Mouse (Mus musculus) hematopoietic stem cell, adult 5-6 weeks (primary cell): ENCODE results near the gene Coro1a. TPM values are rescaled to one million over a fixed set of nuclear protein-coding genes. Genes with fewer than 3 reads are reported as not detected.

Experiments used
- ATAC-seq, 2 experiments: fragments of 125-278 bp in 1 of 2; replicated peaks in 1 of 2; 2 replicates each; pipeline ENCODE4 v1.8.0; 2016 to 2017; ENCODE audit warnings: inconsistent platforms in 2 of 2, mild to moderate bottlenecking in 2 of 2, moderate number of reproducible peaks in 2 of 2, low read depth in 1 of 2, moderate TSS enrichment in 1 of 2; ENCODE audit not compliant: low FRiP score in 2 of 2, poor library complexity in 2 of 2, severe bottlenecking in 2 of 2, insufficient read depth in 1 of 2, low TSS enrichment in 1 of 2
- total RNA-seq: library from RNA; stranded (forward); fragments of 172-1452, 232-1000 nt; gene quantifications from 2 replicates; pipeline ENCODE4 v1.2.3, GENCODE M21; 2017

The Coro1a gene
- total RNA-seq, 1 experiment from 2014 or later, result 352 TPM

DNA sequence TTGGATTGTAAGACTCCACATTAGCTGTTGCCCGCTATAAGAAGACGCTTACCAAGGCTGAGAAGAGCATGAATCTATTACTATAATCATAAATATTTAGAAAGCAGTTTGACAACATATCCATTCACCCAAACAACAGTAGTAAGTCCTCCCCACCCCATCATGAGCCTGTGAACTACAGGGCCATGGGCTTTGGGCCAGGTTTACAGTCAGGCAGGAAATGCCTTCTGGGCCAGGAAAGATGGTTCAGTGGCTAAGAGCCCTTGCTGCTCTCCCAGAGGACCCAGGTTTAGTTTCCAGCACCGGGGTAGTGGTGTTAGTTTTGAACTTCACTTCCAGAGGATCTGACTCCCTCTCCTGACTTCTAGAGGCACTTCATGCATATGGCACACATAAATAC is 10.0 kb upstream of the Coro1a start:
- ATAC-seq, result no peak

DNA sequence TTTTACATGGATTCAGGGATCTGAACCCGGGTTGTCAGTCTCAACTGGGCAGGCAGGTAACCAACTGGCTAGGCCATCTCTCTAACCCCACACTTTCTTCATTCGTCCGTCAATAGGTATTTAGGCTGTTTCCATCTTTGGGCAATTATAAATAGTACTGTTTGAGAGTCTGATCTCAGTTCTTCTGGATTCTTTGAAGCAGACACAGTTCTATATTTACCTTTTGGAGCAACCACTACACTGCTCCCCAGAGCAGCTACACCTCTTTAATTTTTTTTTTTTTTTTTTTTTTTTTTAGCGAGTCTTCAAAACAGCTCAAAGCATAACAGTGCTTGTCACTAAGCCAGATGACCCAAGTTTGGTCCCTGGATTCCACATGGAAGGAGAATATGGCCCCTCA is 8.1 kb upstream of the Coro1a start:
- ATAC-seq, result no peak

DNA sequence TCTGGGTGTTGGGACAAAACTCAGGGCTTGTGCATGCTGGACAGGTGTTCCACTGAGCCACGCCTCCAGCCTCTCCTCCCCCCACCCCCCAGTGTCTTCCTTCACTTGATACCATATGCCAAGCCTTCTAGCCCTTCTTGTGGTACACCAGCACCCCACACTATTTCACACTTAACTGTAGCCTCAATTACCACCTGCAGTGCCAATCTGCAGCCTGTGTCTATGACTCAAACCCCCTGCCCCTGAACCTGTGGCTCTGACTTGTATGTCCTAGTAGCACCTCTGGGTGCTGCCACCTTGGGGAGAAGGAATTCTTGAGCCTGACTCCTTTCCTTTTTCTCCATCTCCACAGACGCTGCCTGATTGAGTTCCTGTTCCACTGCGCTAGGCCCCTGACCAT is 4.3 kb upstream of the Coro1a start:
- no peak for ATAC-seq

DNA sequence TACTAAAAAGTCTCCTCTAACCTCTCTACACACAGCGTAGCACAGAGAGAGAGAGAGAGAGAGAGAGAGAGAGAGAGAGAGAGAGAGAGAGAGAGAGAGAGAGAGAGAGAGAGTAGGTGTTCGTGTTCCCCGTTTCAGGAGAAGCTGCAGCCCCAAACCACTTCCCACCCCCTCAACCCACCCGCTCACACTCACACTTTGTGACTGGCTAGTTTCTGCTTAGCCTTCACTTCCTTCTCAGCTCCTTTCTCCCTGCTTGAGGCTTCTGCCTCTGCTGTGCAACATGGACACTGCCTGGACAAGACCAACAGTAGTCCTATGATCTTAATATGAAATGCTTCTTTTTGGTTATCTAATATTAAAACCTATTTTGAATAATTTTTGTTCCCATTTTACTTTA is 2.7 kb upstream of the Coro1a start:
- no peak for ATAC-seq

DNA sequence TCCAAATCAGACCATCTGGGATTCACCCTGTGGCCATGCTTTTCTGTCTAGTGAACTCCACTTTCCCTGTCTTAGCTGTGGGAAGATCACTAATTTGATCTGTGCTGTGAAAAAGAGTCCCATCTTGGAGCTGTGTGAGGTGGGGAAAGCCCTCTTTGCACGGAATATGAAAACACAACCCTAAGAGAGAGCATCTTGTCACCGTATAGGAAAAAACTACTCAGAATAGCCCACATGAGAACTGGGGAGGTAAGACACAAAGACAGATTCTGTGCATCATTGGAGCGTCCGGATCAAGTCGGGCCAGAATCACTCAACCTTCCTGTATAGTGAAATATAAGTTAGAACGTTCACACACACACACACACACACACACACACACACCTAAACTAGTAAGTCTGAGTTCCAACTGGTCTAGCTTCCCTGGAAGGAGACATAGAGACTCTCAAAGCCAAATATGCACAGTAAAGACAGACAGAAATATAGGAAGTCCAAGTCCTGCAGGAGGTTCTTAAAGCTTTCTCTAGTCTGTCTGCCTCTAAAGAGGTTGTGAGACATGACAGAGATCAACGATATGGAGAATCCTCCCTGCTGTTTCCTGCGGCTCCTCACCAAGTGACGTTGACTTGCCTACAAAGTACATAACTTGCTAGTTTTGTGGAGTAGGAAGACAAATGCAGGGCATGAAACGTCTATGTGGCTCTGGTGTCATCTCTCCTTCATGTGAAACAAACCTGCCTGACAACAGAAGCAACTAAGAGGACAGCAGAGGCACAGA is 777 bp upstream of the Coro1a start:
- no peak for ATAC-seq

DNA sequence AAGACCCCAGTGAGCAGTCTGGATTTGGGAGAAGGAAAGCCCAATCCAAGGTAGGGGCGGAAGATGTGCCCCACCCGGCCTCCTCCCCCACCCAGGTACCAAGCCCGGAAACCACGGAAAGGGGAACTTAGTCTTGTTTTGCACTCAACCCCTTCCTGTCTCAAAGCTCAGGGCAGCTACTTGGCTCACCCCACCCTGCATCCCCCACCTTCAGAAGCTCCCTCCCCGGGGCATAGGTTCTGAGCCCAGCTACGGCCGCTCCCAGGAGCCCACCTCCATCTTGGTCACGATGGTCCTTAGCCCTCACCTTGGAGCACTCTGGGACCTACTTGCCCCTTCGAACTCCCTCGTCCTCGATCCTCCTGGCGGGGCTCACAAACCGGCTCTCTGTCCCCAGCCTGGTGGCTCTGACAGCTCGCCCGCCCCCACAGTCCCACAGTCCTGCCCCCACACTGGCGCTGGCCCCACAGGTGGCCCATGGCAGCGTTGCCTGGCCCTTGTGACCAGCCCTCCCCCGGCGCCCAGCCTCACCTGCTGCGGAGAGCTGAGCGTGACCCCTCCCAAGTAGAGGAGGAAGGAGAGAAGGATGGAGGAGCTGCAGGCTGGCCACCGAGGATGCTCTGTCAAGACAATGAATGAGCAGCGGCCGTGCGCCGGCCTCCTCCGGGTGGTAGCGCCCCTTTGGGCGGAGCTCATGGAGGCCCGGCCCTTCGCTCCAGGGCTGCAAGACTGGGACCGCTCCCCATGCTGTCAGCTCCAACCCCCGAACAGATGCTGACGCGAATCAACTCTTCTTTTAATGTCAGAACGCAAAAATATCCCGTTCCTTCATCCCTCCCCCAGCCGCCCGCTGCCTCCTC is 3.2 kb downstream of the Coro1a start:
- peak; percentile 58 to 70 for ATAC-seq

DNA sequence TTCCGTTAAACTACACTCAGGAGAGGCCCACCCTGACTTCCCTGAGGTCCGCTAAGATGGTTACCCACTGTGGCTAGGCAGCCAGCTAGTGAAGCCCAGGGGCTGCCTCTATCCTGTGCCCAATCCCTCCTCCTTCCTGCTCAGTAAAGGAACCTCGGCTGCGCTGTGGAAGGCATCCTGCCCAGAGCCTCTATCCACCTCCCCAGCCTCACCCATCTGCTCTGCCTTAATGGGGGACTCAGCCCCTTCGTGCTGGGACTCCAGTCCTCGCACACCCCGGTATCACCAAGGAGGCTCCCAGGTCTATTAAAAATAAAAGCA is 3.9 kb downstream of the Coro1a start:
- peak; percentile 6 to 11; a peak in 1 of 4 replicates for ATAC-seq

DNA sequence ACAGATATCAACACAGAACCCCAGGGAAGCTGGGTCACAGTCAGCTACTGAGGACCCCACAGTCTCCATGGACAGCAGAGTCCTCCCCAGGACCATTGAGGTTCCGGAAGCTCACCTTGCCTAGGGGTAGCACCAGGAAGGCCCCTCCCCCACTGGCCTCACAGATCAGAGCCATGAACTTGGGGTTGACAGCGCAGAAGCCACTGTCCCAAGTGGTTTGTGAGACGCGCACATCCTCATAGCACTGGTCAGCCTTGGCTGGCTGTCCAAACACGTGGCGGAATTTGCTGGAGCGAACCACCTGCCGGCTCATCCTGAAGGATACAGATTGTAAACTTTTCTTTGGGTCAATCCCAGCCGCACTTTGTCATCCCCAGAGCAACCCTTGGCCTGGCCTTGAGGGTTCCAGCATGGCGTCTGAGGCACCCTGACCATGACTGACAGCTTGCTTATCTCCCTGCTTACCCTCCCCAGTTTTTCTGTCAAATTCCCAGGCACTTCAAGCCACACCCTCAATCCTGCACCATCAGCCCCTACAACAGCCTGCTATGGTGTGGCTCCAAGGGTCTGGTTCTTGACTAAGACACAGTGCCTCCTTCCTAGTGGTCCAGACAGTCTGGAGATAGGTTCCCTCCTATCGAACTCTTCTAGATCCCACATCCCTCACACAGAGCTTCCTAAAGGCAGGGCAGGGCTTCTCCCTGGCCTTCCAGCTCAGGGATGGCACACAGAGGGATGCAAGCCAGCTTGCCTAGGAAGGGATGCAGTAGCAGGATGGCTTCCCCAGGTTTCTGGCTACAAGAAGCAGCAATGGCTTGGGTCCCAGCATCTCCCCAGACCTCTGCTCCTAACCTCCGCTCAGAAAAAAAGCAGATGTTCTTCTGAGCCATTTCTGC is 4.5 kb downstream of the Coro1a start:
- no peak for ATAC-seq

DNA sequence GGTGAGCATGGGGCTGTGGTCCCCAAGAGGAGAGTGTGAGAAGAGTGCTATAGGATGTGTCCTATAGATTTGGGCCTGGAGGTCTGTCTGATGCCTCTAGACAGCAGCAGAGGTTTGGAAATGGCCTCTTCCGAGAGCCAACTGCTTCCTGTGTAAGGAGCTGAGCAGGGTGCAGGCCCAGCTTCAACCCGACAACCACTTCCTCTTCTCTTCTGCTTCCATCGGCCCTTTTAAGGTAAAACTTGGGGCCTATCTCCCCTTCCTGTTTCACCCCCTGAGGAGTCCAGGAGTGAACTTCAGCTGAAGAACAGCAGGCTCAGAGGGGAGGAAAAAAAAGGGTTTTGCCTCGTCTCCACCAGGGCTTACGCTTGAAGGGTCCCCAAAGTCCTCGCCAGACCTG is 5.2 kb downstream of the Coro1a start:
- ATAC-seq, result peak; percentile 47 to 57

DNA sequence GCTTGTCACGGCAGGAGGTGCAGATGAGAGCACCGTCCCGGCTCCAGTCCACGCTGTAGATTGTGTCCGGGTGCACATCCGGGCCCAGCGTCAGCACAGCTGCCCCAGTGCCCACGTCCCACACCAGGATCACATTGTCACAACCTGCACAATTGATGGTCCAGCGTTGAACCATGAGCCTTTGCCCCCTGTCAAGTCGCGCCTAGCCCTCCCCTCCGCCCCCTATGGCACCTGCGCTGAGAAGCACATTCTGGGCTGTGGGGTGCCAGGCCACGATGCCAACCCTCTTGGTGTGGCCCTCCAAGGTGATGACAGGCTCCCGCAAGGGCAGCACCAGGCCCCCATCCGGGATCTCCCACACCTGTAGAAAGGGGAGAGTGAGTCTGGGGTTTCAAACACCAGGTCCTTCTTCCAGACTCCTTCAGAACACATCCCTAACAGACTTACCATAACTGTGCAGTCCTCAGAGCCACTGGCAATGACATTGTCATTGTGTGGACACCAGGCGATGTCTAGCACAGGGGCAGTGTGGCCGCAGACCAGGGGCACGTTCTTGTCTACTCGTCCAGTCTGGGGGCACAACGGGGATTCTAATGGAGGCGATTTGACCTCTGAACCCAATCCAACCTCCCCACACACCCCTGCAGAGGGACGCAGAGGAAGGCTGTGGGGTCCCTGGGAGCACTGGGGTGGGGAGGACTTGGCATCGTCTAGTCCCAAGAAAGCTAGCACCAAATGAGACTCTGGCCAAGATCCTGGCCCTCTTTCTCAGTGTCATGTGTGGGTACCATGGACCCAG is 5.8 kb downstream of the Coro1a start:
- no peak for ATAC-seq

DNA sequence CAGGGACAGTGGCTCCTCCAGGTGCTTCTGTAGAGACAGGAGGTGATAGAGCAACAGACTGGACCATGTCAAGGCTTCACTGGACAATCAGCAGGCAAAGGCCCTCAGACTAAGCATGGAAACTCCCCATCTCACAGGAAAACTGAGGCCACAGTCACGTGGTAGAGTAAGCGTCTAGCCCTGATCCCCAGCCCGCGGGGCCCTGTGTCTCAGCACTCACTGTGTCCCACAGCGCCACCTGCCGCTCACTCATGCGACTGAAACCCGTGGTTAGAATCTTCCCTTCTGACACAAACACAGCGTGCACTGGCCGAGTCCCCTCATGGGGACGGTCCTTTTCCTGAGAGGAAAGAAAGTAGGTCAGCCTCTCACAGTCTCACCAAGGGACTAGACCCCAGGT is 6.5 kb downstream of the Coro1a start:
- ATAC-seq, result peak; percentile 33 to 43

DNA sequence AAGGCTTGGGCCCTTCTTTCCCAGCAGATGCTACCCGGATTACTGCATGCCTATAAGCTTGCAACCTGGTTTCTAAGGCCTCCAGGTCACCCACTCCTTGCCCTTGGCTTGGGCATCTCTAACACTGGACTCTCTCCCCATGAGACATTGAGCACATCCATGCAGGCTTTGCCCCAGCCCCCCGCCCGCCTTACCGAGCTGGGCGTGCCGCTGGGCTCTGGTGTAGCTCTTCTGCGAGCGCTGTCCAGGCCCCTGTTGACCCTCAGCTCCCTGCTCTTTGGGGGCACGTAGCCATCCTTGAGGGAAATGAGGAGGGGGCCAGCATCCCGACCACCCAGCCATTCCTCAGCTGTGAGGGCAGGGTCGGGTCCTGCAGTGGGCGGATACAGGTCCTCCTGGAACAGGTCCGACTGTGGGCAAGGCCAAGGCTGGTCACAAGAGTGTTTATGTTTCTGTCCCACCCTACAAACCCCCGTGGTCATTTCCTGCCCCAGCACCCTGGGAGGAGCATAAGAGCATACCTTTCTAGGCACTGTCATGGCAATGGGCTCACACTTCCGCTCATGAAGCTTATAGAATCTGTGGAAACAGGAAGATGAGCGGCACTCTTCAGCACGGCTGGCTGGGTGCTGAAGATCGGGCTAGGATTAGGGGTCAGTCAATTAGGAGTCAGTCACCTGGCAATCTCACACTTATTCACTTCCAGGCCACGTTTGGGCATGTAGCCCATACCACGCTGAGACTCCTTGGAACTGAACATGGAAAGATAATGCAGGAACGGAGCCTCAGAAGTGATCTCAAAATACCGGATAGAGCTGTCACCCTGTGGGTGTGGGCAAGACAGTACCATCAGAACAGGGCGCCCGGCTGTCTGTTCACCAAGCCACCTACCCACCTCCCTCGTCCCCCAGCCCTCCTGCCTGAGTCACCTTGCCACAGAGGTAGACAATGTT is 7.2 kb downstream of the Coro1a start:
- no peak for ATAC-seq

DNA sequence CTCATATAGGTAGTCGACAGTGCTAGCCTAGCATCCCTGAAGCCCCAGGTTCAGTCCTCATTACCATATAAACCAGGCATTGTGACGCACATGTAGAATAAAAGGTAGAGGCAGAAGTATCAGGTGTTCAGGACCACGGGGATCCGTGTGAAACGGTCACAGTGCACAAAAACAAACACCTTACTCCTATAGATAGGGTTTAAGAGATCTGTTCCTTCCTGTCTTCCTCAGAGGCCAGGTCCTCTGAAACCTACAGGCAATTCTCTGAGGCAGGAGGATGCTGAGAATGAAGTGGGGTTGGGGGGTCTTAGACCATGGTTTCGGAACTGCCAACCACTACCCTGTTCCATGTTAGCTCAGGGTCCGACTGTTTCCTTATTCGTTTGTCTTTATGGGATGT is 9.7 kb downstream of the Coro1a start:
- no peak for ATAC-seq

DNA sequence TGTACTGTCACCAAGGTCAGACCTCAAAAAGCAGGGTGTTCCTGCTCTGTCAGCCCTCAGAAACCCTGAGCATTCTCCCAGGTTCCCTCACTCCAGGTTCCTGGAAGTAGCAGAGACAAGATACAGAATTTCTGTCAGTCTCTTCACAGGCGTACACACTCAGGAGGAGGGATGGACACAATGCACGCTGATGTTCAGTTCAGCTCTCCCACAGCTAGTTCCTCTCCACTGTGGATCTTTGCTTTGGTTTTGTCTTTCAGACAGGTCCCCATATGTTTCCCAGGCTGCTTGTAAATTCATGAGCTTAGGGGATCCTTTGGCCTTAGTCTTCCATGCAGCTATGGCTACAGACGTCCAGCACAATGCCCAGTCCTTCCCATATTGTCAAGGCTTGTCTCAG is 10.7 kb downstream of the Coro1a start:
- ATAC-seq, result no peak

DNA sequence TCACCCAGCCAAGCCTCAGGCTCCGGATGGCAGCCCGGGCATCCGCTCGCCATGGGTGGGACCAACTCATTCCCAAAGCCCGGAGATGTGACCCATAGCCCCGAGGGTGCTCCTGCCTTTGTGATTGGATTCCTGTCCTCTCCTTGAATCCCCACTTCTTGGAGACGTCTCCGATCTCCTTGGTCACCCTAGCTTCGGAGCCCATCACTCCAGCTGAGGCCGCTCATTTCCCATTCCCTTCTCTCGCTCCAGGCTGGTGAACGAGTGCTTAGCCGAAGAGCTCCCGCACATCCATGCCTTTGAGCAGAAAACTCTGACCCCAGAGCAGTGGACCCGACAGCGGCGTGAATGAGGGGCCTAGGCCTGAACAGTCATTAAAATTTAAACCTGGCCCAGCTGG is 11.3 kb downstream of the Coro1a start:
- no peak for ATAC-seq

DNA sequence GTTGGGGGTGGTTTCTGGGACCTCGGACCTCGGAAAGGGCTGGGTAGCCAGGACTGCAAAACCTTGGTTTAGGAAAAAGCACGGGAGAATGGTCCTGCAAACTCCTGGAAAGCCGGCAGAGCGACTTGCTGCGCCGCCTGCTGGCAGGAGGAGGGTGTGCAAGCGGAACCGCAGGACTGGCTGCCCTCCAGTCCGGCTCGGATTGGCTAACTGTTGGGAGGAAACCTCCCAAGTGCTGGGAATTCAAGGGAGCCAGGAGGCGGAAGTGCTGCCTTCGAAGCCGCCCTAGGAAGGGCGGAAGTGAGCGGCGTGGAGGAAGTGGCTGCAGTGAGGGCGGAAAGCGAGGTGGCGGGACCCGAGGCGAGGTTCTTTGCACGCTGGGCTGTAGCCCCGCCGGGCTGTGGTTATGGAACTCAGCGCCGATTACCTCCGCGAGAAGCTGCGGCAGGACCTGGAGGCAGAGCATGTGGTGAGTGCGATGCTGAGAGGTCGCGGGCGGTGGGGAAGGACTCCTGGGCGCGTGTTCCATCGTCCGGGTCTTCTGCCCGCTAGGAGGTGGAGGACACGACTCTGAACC is 11.9 kb downstream of the Coro1a start, which contains the start of gene Slx1b:
TSS of gene Slx1b (minus strand) at position 154 of the 577 bp plus-strand sequence.
- peak; percentile 85 to 86 for ATAC-seq
